Mouse (Mus musculus) MEL (cell line): ENCODE measurements around the gene Tmem219. TPM values are rescaled to one million over a fixed set of nuclear protein-coding genes. Genes with fewer than 3 reads are reported as not detected.
"Not testable (repeated sequence)": the region's sequence is repeated elsewhere in the genome, so short reads cannot be mapped to it uniquely, and the experiment has no call there.

Experiments used
- DNase-seq: peaks from one replicate; pipeline ENCODE4 v3.0.0; 2011; ENCODE audit warnings: low read depth, low spot score
- H3K27ac ChIP-seq: 2 replicates; pipeline ENCODE4 v1.5.1; 2012; ENCODE audit warnings: low read depth, mild to moderate bottlenecking, control low read depth, low read length, moderate library complexity; ENCODE audit not compliant: control insufficient read depth
- H3K27me3 ChIP-seq, 2 experiments: fragments of 150-350 bp in 1 of 2; sonication (generic) in 1 of 2; 2 replicates each; pipeline ENCODE4 v1.6.1; 2012; ENCODE audit warnings: low read length in 2 of 2, mild to moderate bottlenecking in 2 of 2, improper control_type of control experiment in 1 of 2, moderate library complexity in 1 of 2; ENCODE audit not compliant: insufficient read depth in 2 of 2, control insufficient read depth in 1 of 2
- H3K36me3 ChIP-seq, 2 experiments: 2 replicates each; pipeline ENCODE4 v1.6.1; 2012 to 2014; ENCODE audit warnings: low read length in 2 of 2, improper control_type of control experiment in 1 of 2, inconsistent platforms in 1 of 2, mild to moderate bottlenecking in 1 of 2; ENCODE audit not compliant: insufficient read depth in 2 of 2, control insufficient read depth in 1 of 2
- H3K4me1 ChIP-seq, 2 experiments: fragments of 150-350 bp in 1 of 2; sonication (generic) in 1 of 2; 2 replicates each; pipeline ENCODE4 v1.6.1; 2012; ENCODE audit warnings: low read length in 2 of 2, improper control_type of control experiment in 1 of 2, mild to moderate bottlenecking in 1 of 2; ENCODE audit not compliant: insufficient read depth in 2 of 2, control insufficient read depth in 1 of 2
- H3K4me3 ChIP-seq, 2 experiments: fragments of 150-350 bp in 1 of 2; sonication (generic) in 1 of 2; 2 replicates each; pipeline ENCODE4 v1.5.1; 2012; ENCODE audit warnings: low read depth in 2 of 2, low read length in 2 of 2, mild to moderate bottlenecking in 2 of 2, moderate library complexity in 2 of 2, control low read depth in 1 of 2, improper control_type of control experiment in 1 of 2; ENCODE audit not compliant: control insufficient read depth in 1 of 2, insufficient read depth in 1 of 2
- H3K79me2 ChIP-seq: 2 replicates; pipeline ENCODE4 v1.6.1; 2012; ENCODE audit warnings: mild to moderate bottlenecking, low read length, moderate library complexity; ENCODE audit not compliant: control insufficient read depth, poor library complexity, insufficient read depth
- H3K9ac ChIP-seq: 2 replicates; pipeline ENCODE4 v1.6.1; 2012; ENCODE audit warnings: low read depth, mild to moderate bottlenecking, control low read depth, low read length, moderate library complexity; ENCODE audit not compliant: control insufficient read depth, poor library complexity, severe bottlenecking
- H3K9me3 ChIP-seq: fragments of 150-350 bp; sonication (generic); replicated peaks from 2 replicates; pipeline ENCODE4 v1.6.1; 2012; ENCODE audit warnings: mild to moderate bottlenecking, low read length, improper control_type of control experiment, moderate library complexity; ENCODE audit not compliant: insufficient read depth
- ELF1 ChIP-seq: IDR thresholded peaks from 2 replicates; pipeline ENCODE4 v1.6.1; 2014; ENCODE audit warnings: low read depth, mild to moderate bottlenecking, inconsistent platforms, low read length, improper control_type of control experiment, moderate library complexity
- GABPA ChIP-seq: IDR thresholded peaks from 2 replicates; pipeline ENCODE4 v1.6.1; 2012; ENCODE audit warnings: low read depth, mild to moderate bottlenecking, inconsistent platforms, low read length, improper control_type of control experiment, moderate library complexity
- HCFC1 ChIP-seq: IDR thresholded peaks from 2 replicates; pipeline ENCODE4 v1.6.1; 2012; ENCODE audit warnings: low read depth, mild to moderate bottlenecking, inconsistent platforms, low read length, improper control_type of control experiment, moderate library complexity
- KAT2A ChIP-seq: conservative IDR thresholded peaks from 2 replicates; pipeline ENCODE4 v1.6.1; 2012; ENCODE audit warnings: low read depth, low read length, improper control_type of control experiment, inconsistent platforms
- MAFK ChIP-seq: IDR thresholded peaks from 2 replicates; pipeline ENCODE4 v1.6.1; 2011; ENCODE audit warnings: low read depth, mild to moderate bottlenecking, low read length, improper control_type of control experiment, borderline replicate concordance
- MAX ChIP-seq: IDR thresholded peaks from 2 replicates; pipeline ENCODE4 v1.6.1; 2011; ENCODE audit warnings: low read length, improper control_type of control experiment
- MYB ChIP-seq: IDR thresholded peaks from 2 replicates; pipeline ENCODE4 v1.6.1; 2011; ENCODE audit warnings: mild to moderate bottlenecking, low read depth, low read length, improper control_type of control experiment
- MYC ChIP-seq: IDR thresholded peaks from 2 replicates; pipeline ENCODE4 v1.6.1; 2011; ENCODE audit warnings: low read depth, mild to moderate bottlenecking, low read length, improper control_type of control experiment, moderate library complexity
- UBTF ChIP-seq: IDR thresholded peaks from 2 replicates; pipeline ENCODE4 v1.6.1; 2012; ENCODE audit warnings: low read depth, mild to moderate bottlenecking, inconsistent platforms, low read length, improper control_type of control experiment, moderate library complexity, borderline replicate concordance; ENCODE audit not compliant: insufficient read depth
- USF1 ChIP-seq: IDR thresholded peaks from 2 replicates; pipeline ENCODE4 v1.6.1; 2014; ENCODE audit warnings: low read depth, mild to moderate bottlenecking, inconsistent platforms, low read length, improper control_type of control experiment, moderate library complexity
- ZC3H11A ChIP-seq: IDR thresholded peaks from 2 replicates; pipeline ENCODE4 v1.6.1; 2012; ENCODE audit warnings: low read depth, mild to moderate bottlenecking, inconsistent platforms, low read length, improper control_type of control experiment
- ZNF384 ChIP-seq: IDR thresholded peaks from 2 replicates; pipeline ENCODE4 v1.6.1; 2012; ENCODE audit warnings: low read depth, mild to moderate bottlenecking, inconsistent platforms, low read length, improper control_type of control experiment
- polyA plus RNA-seq, 2 experiments: library from polyadenylated mRNA; stranded (reverse) in 1 of 2; unstranded in 1 of 2; fragments of >175 nt in 1 of 2; fragments of >200 nt in 1 of 2; gene quantifications; 2 replicates each; pipeline versions ENCODE4 v1.2.1 to v1.2.4; 2012; ENCODE audit warnings: low replicate concordance in 2 of 2, low read depth in 1 of 2; ENCODE audit not compliant: insufficient read length in 2 of 2, insufficient read depth in 1 of 2, missing spikeins in 1 of 2
- total RNA-seq: library from RNA; depleted of rRNA; stranded (reverse); fragments of 300-350 nt; gene quantifications from 2 replicates; pipeline ENCODE4 v1.2.3, GENCODE M21; 2012

Gene Tmem219
- total and polyA plus RNA-seq, 3 experiments = 18.0 to 34.5 TPM; not detected in 1

GRCm38 (mm10) chr7:126914844-126915243 is 7.9 kb downstream of the Tmem219 start:
- Histone ChIP-seq H3K36me3 (0 out of 4 replicates have a peak, but pooled peaks cover 0 to 3% of the 10 kb centered on the region in 2 experiments), H3K9me3 (no peaks in the 10 kb centered on the region), H3K9ac (no peak overlapping the region), H3K27me3 (no peaks in the 10 kb centered on the region; a peak in 3 of 4 replicates), H3K79me2 (no peaks in the 10 kb centered on the region), H3K27ac (no peak overlapping the region), H3K4me3 (no peak overlapping the region), H3K4me1 (peaks cover 2 to 8% of the 10 kb centered on the region in 2 experiments; a peak in 2 of 4 replicates)
- peak; percentile 47 for DNase-seq
- TF ChIP-seq MYB (no peak), MAX (peak; percentile 52; the same call in 1 of the 2 replicates), MYC (peak; percentile 31; the same call in 1 of the 2 replicates), ELF1 (no peak), KAT2A (no peak), HCFC1 (no peak), USF1 (0 out of 2 replicates have a peak, but pooled peaks have one; percentile 21), ZNF384 (no peak), UBTF (no peak)

GRCm38 (mm10) chr7:126905590-126905989 is 17.1 kb downstream of the Tmem219 start:
- Histone ChIP-seq H3K27me3 (no peaks in the 10 kb centered on the region; a peak in 3 of 4 replicates), H3K36me3 (no peaks in the 10 kb centered on the region; a peak in 1 of 4 replicates), H3K79me2 (no peaks in the 10 kb centered on the region), H3K4me1 (peaks cover 0 to 6% of the 10 kb centered on the region in 2 experiments; a peak in 2 of 4 replicates), H3K9ac (no peak overlapping the region), H3K27ac (no peak overlapping the region), H3K9me3 (no peaks in the 10 kb centered on the region), H3K4me3 (no peak overlapping the region)
- peak; percentile 45 for DNase-seq
- TF ChIP-seq MAFK = peak; percentile 68; the same call in 1 of the 2 replicates
- TF ChIP-seq GABPA = peak; percentile 44; the same call in 1 of the 2 replicates
- TF ChIP-seq ZC3H11A = no peak

DNA sequence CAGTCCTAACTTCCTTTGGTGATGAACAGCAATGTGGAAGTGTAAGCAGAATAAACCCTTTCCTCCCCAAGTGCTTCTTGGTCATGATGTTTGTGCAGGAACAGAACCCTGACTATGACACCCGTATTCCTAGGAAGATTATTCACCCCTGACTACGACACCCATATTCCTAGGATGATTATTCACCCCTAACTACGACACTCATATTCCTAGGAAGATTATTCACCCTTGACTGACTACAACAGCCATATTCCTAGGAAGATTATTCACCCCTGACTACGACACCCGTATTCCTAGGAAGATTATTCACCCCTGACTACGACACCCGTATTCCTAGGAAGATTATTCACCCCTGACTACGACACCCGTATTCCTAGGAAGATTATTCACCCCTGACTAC is 22.9 kb downstream of the Tmem219 start:
- not testable (repeated sequence) for DNase-seq, H3K9me3 ChIP-seq, H3K9ac ChIP-seq, H3K27ac ChIP-seq, H3K79me2 ChIP-seq, H3K27me3 ChIP-seq, H3K36me3 ChIP-seq, H3K4me3 ChIP-seq
- peaks cover 4 to 12% of the 10 kb centered on the region in 2 experiments; a peak in 3 of 4 replicates for H3K4me1 ChIP-seq
